Mouse (Mus musculus) lung, embryonic 15.5 days (tissue): ENCODE measurements at regions not wholly inside any gene's neighbourhood (a gene's known extent, or its start where the extent isn't known, plus 50 kb on each side); places are given as distances from the start of the nearest gene placed in this dataset.
A peak's percentile ranks its signal among the peaks of the same experiment; 100 is the strongest.

Experiments used
- ATAC-seq: fragments of 200-750 bp; cut with Nextera tagmentation; 2 replicates; pipeline ENCODE4 v1.8.0; 2017; ENCODE audit warnings: moderate number of reproducible peaks, borderline replicate concordance; ENCODE audit not compliant: low FRiP score, low TSS enrichment; ENCODE audit errors: extremely low read depth
- H3K27ac ChIP-seq: fragments of 300-500 bp; sonication (generic); 2 replicates; pipeline ENCODE4 v1.5.1; 2015; ENCODE audit warnings: moderate library complexity, mild to moderate bottlenecking, inconsistent platforms
- H3K27me3 ChIP-seq: fragments of 300-500 bp; sonication (generic); 2 replicates; pipeline ENCODE4 v1.6.1; 2015; ENCODE audit warnings: inconsistent platforms
- H3K36me3 ChIP-seq: fragments of 300-500 bp; sonication (generic); 2 replicates; pipeline ENCODE4 v1.6.1; 2015; ENCODE audit warnings: inconsistent platforms
- H3K4me1 ChIP-seq: fragments of 300-500 bp; sonication (generic); 2 replicates; pipeline ENCODE4 v1.6.1; 2015; ENCODE audit warnings: inconsistent platforms
- H3K4me2 ChIP-seq: fragments of 300-500 bp; sonication (generic); 2 replicates; pipeline ENCODE4 v1.6.1; 2015; ENCODE audit warnings: inconsistent platforms, mild to moderate bottlenecking, moderate library complexity
- H3K4me3 ChIP-seq: fragments of 300-500 bp; sonication (generic); 2 replicates; pipeline ENCODE4 v1.5.1; 2015; ENCODE audit warnings: mild to moderate bottlenecking, inconsistent platforms
- H3K9ac ChIP-seq: fragments of 300-500 bp; sonication (generic); 2 replicates; pipeline ENCODE4 v1.6.1; 2015; ENCODE audit warnings: inconsistent platforms
- H3K9me3 ChIP-seq: fragments of 300-500 bp; sonication (generic); 2 replicates; pipeline ENCODE4 v1.6.1; 2016; ENCODE audit warnings: inconsistent platforms
- WGBS: fragments of 180-500 bp; shearing (Covaris S2); methylation state at CpG from one replicate; pipeline ENCODE4 v1.1.7; 2015; 5-methylcytosine and 5-hydroxymethylcytosine counted together

DNA sequence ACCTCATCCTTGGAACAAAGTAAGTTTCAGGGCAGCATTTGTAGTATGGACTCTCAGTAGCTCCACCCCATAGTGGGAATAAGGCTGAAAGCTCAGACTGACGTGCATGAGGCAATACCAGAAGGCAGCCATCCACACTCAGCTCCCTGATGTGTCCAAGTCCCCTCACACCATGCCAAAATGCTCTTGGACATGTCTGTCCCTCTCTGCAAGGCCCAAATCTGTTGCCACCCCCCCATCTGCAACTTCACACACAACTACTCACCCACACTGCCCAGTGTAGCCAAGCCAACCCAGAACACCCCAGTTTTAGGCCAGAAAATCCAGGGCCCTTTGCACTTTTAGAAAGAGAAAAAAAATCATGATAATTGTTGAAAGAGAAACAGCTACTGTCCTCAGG, 498.1 kb upstream of the Kdm8 start:
- Histone ChIP-seq H3K4me3 (no peak overlapping the region), H3K9ac (no peak overlapping the region), H3K4me1 (no peaks in the 10 kb centered on the region), H3K27me3 (no peaks in the 10 kb centered on the region), H3K9me3 (no peaks in the 10 kb centered on the region), H3K36me3 (no peaks in the 10 kb centered on the region), H3K4me2 (no peak overlapping the region), H3K27ac (no peak overlapping the region)
- peak; percentile 81 for ATAC-seq
- 32% methylated on average over 1 of the region's 1 CpGs for WGBS

DNA sequence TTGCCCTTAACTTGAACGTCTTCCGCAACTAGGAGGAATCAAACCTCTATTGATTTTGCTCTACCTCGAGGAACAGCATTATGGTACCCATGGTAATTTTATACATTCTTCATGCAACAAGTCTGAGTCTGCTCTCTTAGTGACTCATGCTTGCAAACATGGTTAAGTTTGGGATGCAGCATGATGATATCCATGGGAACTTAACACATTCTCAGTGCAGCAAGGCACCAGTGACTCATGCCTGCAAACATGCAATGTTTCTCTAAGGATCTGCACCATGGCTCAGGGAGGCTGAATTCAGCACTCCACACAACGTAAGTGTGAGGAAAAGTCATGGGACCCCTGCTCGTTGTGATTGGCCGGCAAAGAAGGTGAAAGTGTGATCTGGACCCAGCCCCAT, 487.1 kb upstream of the Kdm8 start:
- Histone ChIP-seq H3K27ac (no peak overlapping the region), H3K9ac (no peak overlapping the region), H3K4me1 (no peaks in the 10 kb centered on the region), H3K4me2 (no peak overlapping the region), H3K4me3 (no peak overlapping the region), H3K36me3 (no peaks in the 10 kb centered on the region), H3K27me3 (no peaks in the 10 kb centered on the region), H3K9me3 (no peaks in the 10 kb centered on the region)
- ATAC-seq = no peak
- WGBS = 78% methylated on average over 6 of the region's 6 CpGs

DNA sequence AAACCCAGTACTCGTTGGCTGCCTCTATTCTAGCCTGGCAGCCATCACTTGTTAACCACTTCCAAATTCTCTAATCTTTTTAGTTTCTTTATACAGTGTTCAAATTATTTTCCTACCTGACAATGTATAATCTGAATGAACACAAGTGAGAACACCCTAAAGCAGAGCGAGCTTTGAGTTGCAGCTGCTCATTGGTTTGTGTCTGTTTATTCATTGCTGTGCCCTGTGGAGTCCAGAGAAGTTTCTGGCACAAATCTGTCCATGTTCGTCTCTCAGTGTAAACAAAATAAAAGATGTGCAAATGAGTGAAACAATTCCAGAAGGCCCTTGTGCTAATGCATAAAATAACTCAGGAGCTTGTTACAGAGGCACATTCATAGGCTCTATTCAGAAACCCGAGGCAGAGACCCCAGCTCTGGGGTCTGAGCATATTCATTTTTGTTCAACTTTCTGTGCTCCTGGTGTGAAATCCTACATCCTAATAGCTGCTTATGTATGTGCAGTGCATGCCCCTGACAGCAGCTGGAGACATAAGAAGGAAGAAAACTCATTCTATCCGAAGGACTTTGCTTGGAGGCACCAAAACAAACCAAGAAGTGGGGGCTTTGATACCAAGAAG, 469.5 kb upstream of the Kdm8 start:
- Histone ChIP-seq H3K4me2 (no peak overlapping the region), H3K36me3 (no peaks in the 10 kb centered on the region), H3K4me3 (no peak overlapping the region), H3K9ac (no peak overlapping the region), H3K4me1 (no peaks in the 10 kb centered on the region), H3K27me3 (no peaks in the 10 kb centered on the region), H3K27ac (no peak overlapping the region), H3K9me3 (no peaks in the 10 kb centered on the region)
- 63% methylated on average over 5 of the region's 5 CpGs for WGBS
- ATAC-seq = no peak

DNA sequence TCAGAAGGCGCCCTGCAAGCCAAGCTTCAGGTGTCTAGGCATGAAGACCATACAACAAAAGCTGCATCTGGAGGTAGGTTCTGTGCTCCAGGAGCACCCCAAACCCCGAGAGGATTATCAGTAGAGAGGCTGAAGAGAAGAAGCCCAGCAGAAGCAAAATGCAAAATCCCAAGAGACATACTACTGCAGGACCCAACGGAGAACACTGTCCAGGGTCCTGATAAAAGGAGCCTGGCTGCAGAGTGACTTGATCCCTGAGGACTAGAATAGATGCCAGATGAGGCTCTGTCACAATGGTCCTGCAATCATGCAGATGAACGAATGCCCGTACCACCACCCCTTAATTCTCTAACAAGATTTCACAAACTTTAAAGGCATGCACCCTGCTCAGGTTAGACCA, 455.0 kb upstream of the Kdm8 start:
- H3K36me3 ChIP-seq = no peaks in the 10 kb centered on the region
- H3K27me3 ChIP-seq = no peaks in the 10 kb centered on the region
- WGBS = 54% methylated on average over 5 of the region's 5 CpGs
- H3K4me1 ChIP-seq = no peaks in the 10 kb centered on the region
- H3K4me2 ChIP-seq = no peak overlapping the region
- no peak overlapping the region for H3K27ac ChIP-seq
- H3K9me3 ChIP-seq = no peaks in the 10 kb centered on the region
- no peak overlapping the region for H3K4me3 ChIP-seq
- H3K9ac ChIP-seq = no peak overlapping the region
- no peak for ATAC-seq

DNA sequence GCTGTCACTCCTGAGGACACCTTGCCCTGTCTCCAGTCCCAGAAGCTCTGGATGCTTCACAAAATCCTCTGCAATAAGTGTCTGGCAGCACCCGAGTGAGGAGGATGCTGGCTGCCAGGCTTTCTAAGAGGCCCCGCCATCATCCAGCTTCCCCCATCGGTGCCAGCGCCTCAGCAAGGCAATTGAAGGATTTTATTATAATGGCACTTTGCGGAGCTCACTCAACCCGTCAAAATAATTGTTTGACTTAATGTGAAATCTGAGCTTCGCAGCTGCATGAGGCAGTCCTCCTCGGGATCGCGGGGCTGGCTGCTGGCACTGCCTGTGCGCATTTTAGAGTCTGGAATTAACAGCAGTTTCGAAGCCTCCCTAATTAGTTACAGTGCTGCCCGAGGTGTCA, 453.8 kb upstream of the Kdm8 start:
- no peak overlapping the region for H3K27ac ChIP-seq
- H3K9me3 ChIP-seq = no peaks in the 10 kb centered on the region
- H3K4me3 ChIP-seq = no peak overlapping the region
- H3K4me1 ChIP-seq = no peaks in the 10 kb centered on the region
- H3K36me3 ChIP-seq = no peaks in the 10 kb centered on the region
- H3K27me3 ChIP-seq = no peaks in the 10 kb centered on the region
- H3K9ac ChIP-seq = no peak overlapping the region
- no peak overlapping the region for H3K4me2 ChIP-seq
- 37% methylated on average over 13 of the region's 13 CpGs for WGBS
- no peak for ATAC-seq

DNA sequence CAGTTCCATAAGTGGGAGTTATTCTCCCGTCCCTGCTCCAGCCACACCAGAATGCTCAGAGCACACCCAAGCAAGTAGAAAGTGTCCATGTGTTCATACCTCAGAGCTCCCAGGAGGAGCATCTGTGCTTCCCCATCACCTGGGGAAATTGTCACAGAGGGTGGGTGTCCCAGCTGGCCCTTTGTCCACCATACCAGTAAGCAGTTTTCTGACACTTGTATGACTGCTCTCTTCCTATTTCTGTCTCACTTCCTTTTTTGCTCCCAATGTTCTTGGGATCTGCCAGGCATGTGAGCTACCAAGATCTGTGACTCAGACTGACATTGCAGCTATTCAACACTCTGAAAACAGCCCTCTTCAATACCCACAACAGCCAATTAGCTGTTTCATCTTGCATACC, 447.9 kb upstream of the Kdm8 start:
- H3K4me1 ChIP-seq = no peaks in the 10 kb centered on the region
- H3K36me3 ChIP-seq = no peaks in the 10 kb centered on the region
- WGBS = 93% methylated on average over 1 of the region's 1 CpGs
- ATAC-seq = no peak
- H3K4me3 ChIP-seq = no peak overlapping the region
- H3K4me2 ChIP-seq = no peak overlapping the region
- no peaks in the 10 kb centered on the region for H3K9me3 ChIP-seq
- no peaks in the 10 kb centered on the region for H3K27me3 ChIP-seq
- no peak overlapping the region for H3K9ac ChIP-seq
- H3K27ac ChIP-seq = no peak overlapping the region

DNA sequence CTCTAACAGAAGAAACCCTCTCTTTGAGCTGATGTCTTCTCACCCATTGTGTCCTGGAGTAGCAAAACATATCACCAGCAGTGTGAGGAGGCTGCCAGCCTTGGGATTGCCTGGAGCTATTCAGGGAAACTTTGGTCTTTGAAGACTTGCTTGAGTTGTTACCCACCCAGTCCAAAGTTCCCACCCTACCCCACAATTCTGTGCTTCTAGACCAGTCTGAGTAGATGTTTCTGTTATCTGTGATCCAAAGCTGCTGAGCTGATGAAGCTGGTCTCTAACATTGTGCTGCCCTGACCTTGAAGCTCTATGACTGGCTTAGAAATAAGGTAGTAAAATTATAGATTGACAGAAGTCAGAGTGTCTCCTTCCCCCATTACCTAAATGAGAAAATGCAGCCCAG, 443.8 kb upstream of the Kdm8 start:
- H3K36me3 ChIP-seq = no peaks in the 10 kb centered on the region
- H3K27ac ChIP-seq = no peak overlapping the region
- H3K9ac ChIP-seq = no peak overlapping the region
- no peak overlapping the region for H3K4me2 ChIP-seq
- ATAC-seq = no peak
- no peaks in the 10 kb centered on the region for H3K9me3 ChIP-seq
- no peak overlapping the region for H3K4me3 ChIP-seq
- H3K27me3 ChIP-seq = no peaks in the 10 kb centered on the region
- H3K4me1 ChIP-seq = no peaks in the 10 kb centered on the region

DNA sequence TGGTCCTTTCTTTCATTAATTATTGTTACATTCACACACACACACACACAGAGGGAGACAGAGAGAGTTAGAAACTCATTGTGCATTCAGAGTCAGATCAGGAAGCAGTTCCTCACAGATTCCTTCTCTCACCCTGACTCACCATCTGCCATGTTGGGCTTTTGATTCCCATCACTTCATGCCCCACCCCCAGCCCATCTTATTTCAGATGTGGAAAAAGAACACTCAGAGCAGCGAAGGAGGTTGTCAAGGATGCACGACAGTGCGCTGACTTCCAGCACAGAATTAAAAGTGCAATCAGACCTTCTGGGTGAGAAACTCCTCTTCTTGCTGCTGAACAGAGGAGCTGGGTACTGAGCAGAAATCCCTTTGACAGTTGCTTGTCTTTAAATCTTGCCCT, 438.8 kb upstream of the Kdm8 start:
- no peak overlapping the region for H3K9ac ChIP-seq
- H3K36me3 ChIP-seq = no peaks in the 10 kb centered on the region
- no peak overlapping the region for H3K4me2 ChIP-seq
- H3K27ac ChIP-seq = no peak overlapping the region
- no peak overlapping the region for H3K4me3 ChIP-seq
- no peaks in the 10 kb centered on the region for H3K9me3 ChIP-seq
- 84% methylated on average over 3 of the region's 3 CpGs for WGBS
- H3K27me3 ChIP-seq = no peaks in the 10 kb centered on the region
- no peak for ATAC-seq
- no peaks in the 10 kb centered on the region for H3K4me1 ChIP-seq

DNA sequence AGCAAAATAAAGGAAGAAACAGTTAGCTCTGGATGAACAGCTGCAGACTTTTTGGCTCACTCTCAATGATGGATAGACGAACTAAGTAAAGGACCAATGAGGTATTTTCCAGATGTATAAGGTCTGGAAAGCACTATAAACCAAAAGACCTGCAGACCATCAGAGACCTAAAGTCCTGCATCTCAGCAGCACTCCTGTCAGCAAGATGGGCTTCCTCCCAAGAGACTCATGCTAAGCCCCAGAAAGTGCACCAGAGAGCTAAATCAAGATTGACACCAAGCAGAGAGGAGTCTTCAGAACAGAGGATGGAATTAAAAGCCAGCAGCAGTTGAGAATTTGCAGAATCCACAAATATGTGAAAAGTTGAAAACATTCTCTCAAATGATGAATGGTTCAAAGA, 425.2 kb upstream of the Kdm8 start:
- H3K27me3 ChIP-seq = no peaks in the 10 kb centered on the region
- no peak for ATAC-seq
- 54% methylated on average over 1 of the region's 1 CpGs for WGBS
- H3K4me2 ChIP-seq = no peak overlapping the region
- no peak overlapping the region for H3K27ac ChIP-seq
- no peaks in the 10 kb centered on the region for H3K9me3 ChIP-seq
- H3K4me3 ChIP-seq = no peak overlapping the region
- H3K4me1 ChIP-seq = no peaks in the 10 kb centered on the region
- H3K9ac ChIP-seq = no peak overlapping the region
- H3K36me3 ChIP-seq = no peaks in the 10 kb centered on the region

DNA sequence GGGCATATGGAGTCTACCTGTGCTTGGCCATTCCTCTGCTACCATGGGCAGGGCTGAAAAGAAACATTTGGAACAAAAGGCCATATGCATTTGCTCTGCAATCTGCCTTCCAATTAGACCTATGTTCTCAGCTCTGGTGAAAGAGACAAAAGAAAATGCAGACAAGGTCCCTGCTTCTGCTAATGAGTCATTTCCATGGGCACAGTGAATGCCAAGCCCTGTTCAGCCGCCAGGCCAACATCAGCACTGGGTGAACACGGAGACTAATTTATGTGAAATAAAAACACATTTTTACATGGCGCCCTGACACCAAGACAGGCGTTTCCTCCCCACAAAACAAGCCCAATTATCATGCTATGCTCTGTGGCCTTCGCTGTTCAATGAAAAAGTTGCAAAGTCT, 419.5 kb upstream of the Kdm8 start:
- ATAC-seq = no peak
- H3K27me3 ChIP-seq = no peaks in the 10 kb centered on the region
- no peak overlapping the region for H3K4me2 ChIP-seq
- no peaks in the 10 kb centered on the region for H3K36me3 ChIP-seq
- no peak overlapping the region for H3K4me3 ChIP-seq
- no peaks in the 10 kb centered on the region for H3K4me1 ChIP-seq
- no peak overlapping the region for H3K27ac ChIP-seq
- 77% methylated on average over 5 of the region's 5 CpGs for WGBS
- H3K9ac ChIP-seq = no peak overlapping the region
- H3K9me3 ChIP-seq = no peaks in the 10 kb centered on the region

DNA sequence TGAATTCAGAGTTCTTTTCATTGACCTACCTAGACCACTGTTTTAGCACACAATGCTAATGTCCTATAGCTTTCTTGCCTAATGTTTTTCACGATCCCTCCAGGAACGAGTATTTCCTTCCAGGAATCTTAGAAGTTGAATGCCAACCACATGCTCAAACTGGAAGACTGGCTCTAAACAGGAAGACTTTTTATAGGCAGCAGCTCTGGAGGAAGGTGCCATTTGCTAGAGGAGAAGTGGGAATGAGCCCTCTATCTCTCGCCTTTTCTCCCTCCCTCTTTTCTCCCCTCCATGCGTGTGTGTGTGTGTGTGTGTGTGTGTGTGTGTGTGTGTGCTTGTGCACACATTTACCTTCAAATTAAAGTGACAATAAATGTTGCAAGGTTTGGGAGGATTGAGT, 410.7 kb upstream of the Kdm8 start:
- no peaks in the 10 kb centered on the region for H3K4me1 ChIP-seq
- H3K36me3 ChIP-seq = no peaks in the 10 kb centered on the region
- no peaks in the 10 kb centered on the region for H3K9me3 ChIP-seq
- H3K27me3 ChIP-seq = no peaks in the 10 kb centered on the region
- ATAC-seq = no peak
- no peak overlapping the region for H3K4me3 ChIP-seq
- 70% methylated on average over 4 of the region's 4 CpGs for WGBS
- H3K4me2 ChIP-seq = no peak overlapping the region
- no peak overlapping the region for H3K27ac ChIP-seq
- no peak overlapping the region for H3K9ac ChIP-seq

DNA sequence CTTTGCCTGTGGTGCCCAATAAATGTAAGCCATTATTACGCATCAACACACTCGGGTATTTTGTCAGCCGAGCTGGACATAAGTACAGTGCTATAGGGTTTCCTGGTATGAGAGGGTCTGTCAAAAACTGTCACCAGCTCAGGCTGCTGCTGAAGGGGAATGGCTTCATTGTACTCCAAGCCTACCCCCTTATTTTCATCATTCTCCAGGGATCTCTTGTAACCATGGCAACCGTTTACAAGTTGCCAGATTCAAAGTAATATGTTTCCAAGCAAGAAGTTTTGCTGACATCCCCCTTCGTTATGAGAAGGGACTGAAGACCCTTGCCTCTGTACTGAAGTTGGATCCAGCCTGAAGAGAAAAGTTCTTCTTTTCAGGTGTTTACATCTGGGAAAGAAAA, 410.3 kb upstream of the Kdm8 start:
- no peaks in the 10 kb centered on the region for H3K4me1 ChIP-seq
- H3K9me3 ChIP-seq = no peaks in the 10 kb centered on the region
- H3K4me2 ChIP-seq = no peak overlapping the region
- no peak for ATAC-seq
- H3K4me3 ChIP-seq = no peak overlapping the region
- no peak overlapping the region for H3K9ac ChIP-seq
- WGBS = 76% methylated on average over 5 of the region's 5 CpGs
- H3K27ac ChIP-seq = no peak overlapping the region
- H3K27me3 ChIP-seq = no peaks in the 10 kb centered on the region
- H3K36me3 ChIP-seq = no peaks in the 10 kb centered on the region
